10 mouse cellular contexts compared by ENCODE assay signal in genomic region chr13:111904616-111905212, GRCm38 (mm10).
DNase-seq lines count a peak whose midpoint lies in the region; ATAC-seq and TF ChIP-seq lines count a peak whose summit lies in the region.
"Had no signal": no experiment of that assay in that cellular context is flagged by ENCODE, and none has a peak within 500 bp of the region (broad histone marks: within the 10 kb centered on the region; RNA-seq: fewer than 3 reads in every experiment).

No protein-coding gene starts in this region.

- no peak for ATAC-seq in kidney, postnatal 0 days (replicated peaks; ENCODE audit: low FRiP score, low read depth)
- peak; percentile 85 for ATAC-seq in midbrain, embryonic 11.5 days (ENCODE audit: low FRiP score)
- ATAC-seq: Patski had no signal

- no peak for TF ChIP-seq CTCF in kidney, postnatal 0 days (IDR thresholded peaks at IDR 0.05; ENCODE audit: low read depth)

- no peaks in the 10 kb centered on the region for H3K27me3 ChIP-seq in kidney, postnatal 0 days (ENCODE audit: insufficient read depth, low read length)
- H3K27me3 ChIP-seq in midbrain, embryonic 11.5 days (ENCODE audit: control insufficient read depth, insufficient read depth, low read length) = no peaks in the 10 kb centered on the region
- H3K27me3 ChIP-seq: Patski had no signal

- 38% methylated on average over 15 of the region's 17 CpGs for WGBS in kidney, postnatal 0 days
- WGBS in midbrain, embryonic 11.5 days = 17% methylated on average over 15 of the region's 17 CpGs

- H3K27ac ChIP-seq in kidney, postnatal 0 days = peak overlapping the region; percentile 75
- peak overlapping the region; percentile 72 for H3K27ac ChIP-seq in midbrain, embryonic 11.5 days (ENCODE audit: low read depth, low read length)
- H3K27ac ChIP-seq: macrophage had no signal

- peak overlapping the region; percentile 45; the same call in 1 of the 2 replicates for H3K9ac ChIP-seq in kidney, postnatal 0 days (ENCODE audit: low read depth, low read length)
- H3K9ac ChIP-seq in midbrain, embryonic 11.5 days (ENCODE audit: low read length) = peak overlapping the region; percentile 47

- H3K36me3 ChIP-seq in kidney, postnatal 0 days (ENCODE audit: insufficient read depth, low read length) = no peaks in the 10 kb centered on the region
- H3K36me3 ChIP-seq in midbrain, embryonic 11.5 days (ENCODE audit: control insufficient read depth, insufficient read depth, low read length) = no peaks in the 10 kb centered on the region

- H3K9me3 ChIP-seq in kidney, postnatal 0 days (replicated peaks; ENCODE audit: low read length) = no peaks in the 10 kb centered on the region
- no peaks in the 10 kb centered on the region for H3K9me3 ChIP-seq in midbrain, embryonic 11.5 days (ENCODE audit: control insufficient read depth, low read length)

- peak; percentile 33 for DNase-seq in kidney, postnatal 0 days (ENCODE audit: low spot score)
- no peak for DNase-seq in kidney, postnatal 10 days
- DNase-seq in cerebellum, postnatal 10 days = peak; percentile 85 to 89
- peak; percentile 84 to 95 for DNase-seq in frontal cortex, postnatal 36 days (ENCODE audit: low spot score in 2 of 2)
- peak; percentile 79 to 83 for DNase-seq in layer of hippocampus, postnatal 36 days
- DNase-seq in midbrain, embryonic 11.5 days (ENCODE audit: low spot score, missing footprints) = no peak
- no peak for DNase-seq in adrenal gland, adult 2 months
- no peak for DNase-seq in adrenal gland, postnatal 25 days

- peak overlapping the region; percentile 17; the same call in 1 of the 2 replicates for H3K4me2 ChIP-seq in kidney, postnatal 0 days (ENCODE audit: low read length)
- peak overlapping the region; percentile 36 for H3K4me2 ChIP-seq in midbrain, embryonic 11.5 days

- 0 out of 2 replicates have a peak, but pooled peaks cover under 1% of the 10 kb centered on the region for H3K4me1 ChIP-seq in kidney, postnatal 0 days (replicated peaks; ENCODE audit: insufficient read depth, low read length)
- H3K4me1 ChIP-seq in midbrain, embryonic 11.5 days (ENCODE audit: control insufficient read depth, insufficient read depth, low read length) = peaks cover 6% of the 10 kb centered on the region; the same call in 1 of the 2 replicates

- H3K4me3 ChIP-seq in kidney, postnatal 0 days (replicated peaks; ENCODE audit: low read depth, low read length) = no peak overlapping the region
- H3K4me3 ChIP-seq in midbrain, embryonic 11.5 days (ENCODE audit: low read depth, low read length) = no peak overlapping the region

Comparison
In these comparisons a context has a peak if more than half of its experiments do, and no peak if none do; other contexts are left out.
1. DNase-seq: peak in kidney, postnatal 0 days (single experiment), cerebellum, postnatal 10 days (2 of 2), frontal cortex, postnatal 36 days (2 of 2) and layer of hippocampus, postnatal 36 days (2 of 2); none in kidney, postnatal 10 days (single experiment), midbrain, embryonic 11.5 days (single experiment), adrenal gland, adult 2 months (single experiment) and adrenal gland, postnatal 25 days (single experiment).